In genomic region chr12:26340621-26341020, GRCm38 (mm10) we compare ENCODE assay signal across 18 mouse cellular contexts.
"Had no signal": no experiment of that assay in that cellular context is flagged by ENCODE, and none has a peak within 500 bp of the region (broad histone marks: within the 10 kb centered on the region; RNA-seq: fewer than 3 reads in every experiment).

No protein-coding gene starts in this region.

- ATAC-seq: liver, postnatal 0 days; lung, postnatal 0 days; midbrain, embryonic 16.5 days had no signal

- DNase-seq: liver, postnatal 0 days; lung, adult 2 months; lung, postnatal 14 days; lung, postnatal 36 days; midbrain, embryonic 14.5 days; right cerebral cortex, postnatal 14 days; thymus, adult 2 months; thymus, postnatal 25 days; thymus, postnatal 4 days had no signal

- H3K4me1 ChIP-seq: neural tube, embryonic 12.5 days; stomach, embryonic 15.5 days had no signal

- H3K9ac ChIP-seq: liver, postnatal 0 days; lung, embryonic 15.5 days; midbrain, embryonic 12.5 days; neural tube, embryonic 12.5 days; stomach, embryonic 15.5 days had no signal

- H3K36me3 ChIP-seq: stomach, embryonic 15.5 days had no signal

- H3K4me3 ChIP-seq: lung, embryonic 15.5 days; midbrain, embryonic 10.5 days; midbrain, embryonic 12.5 days; neural tube, embryonic 12.5 days; stomach, embryonic 15.5 days had no signal

- H3K27me3 ChIP-seq: lung, embryonic 15.5 days; midbrain, embryonic 12.5 days; neural tube, embryonic 12.5 days; stomach, embryonic 15.5 days had no signal

- H3K27ac ChIP-seq: lung, embryonic 15.5 days; macrophage; midbrain, embryonic 10.5 days; midbrain, embryonic 12.5 days; neural tube, embryonic 12.5 days; stomach, embryonic 15.5 days; stomach, postnatal 0 days had no signal

- H3K4me2 ChIP-seq: lung, embryonic 15.5 days; midbrain, embryonic 12.5 days; neural tube, embryonic 12.5 days; stomach, embryonic 15.5 days had no signal

- H3K9me3 ChIP-seq: lung, embryonic 15.5 days; midbrain, embryonic 10.5 days; midbrain, embryonic 12.5 days; neural tube, embryonic 12.5 days; stomach, embryonic 15.5 days had no signal
